Mouse (Mus musculus): ENCODE data around the gene Arhgap35.

DNA sequence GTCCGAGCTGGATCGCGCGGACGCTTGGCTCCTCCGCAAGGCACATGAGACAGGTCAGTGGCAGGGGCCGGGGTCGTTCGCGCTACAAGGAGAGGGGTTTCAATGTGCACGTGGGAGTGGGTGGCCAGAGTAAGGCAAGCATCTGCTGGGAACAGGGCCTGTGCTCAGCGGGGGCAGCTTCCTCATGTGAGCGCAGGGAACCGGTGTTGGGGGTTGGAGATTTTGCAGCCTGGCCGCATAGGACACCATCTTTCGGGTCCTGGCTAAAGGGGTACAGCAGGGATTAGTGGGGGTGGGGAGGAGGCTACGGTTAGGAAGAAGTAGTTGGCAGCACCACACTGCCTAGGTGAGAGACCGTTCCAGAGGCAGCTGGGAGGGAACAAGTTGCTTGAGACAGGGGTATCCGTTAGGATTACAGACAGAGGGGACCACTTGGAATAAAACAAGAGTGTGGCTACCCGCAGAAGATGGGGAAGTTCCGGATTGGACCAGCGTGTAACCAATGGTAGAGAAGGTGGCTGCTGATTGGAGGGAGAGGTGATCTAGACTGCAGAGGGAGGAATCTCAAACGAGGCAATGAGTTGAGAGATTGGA is 161.6 kb downstream of the Arhgap35 start:
- TF ChIP-seq CTCF (IDR thresholded peaks at IDR 0.05; ENCODE audit: extremely low read depth, insufficient read depth, insufficient read length, insufficient replicate concordance) = no peak
- no peak for TF ChIP-seq POLR2A (IDR thresholded peaks at IDR 0.05; ENCODE audit: low read depth, low read length)
